Mouse (Mus musculus): ENCODE data around the gene Cdh13.

- TF ChIP-seq EP300 (IDR thresholded peaks at IDR 0.05; ENCODE audit: insufficient read depth, low read depth, low read length) (no peak), CTCF (IDR thresholded peaks at IDR 0.05) (no peak), POLR2A (IDR thresholded peaks at IDR 0.05; ENCODE audit: insufficient read depth, low read depth, low read length) (no peak)
These were observed 240.4 kb downstream of the Cdh13 start for GRCm38 (mm10) chr8:118523922-118524321.

Measured in heart, adult 2 months (tissue).